Mouse (Mus musculus) stomach, postnatal 0 days (tissue): ENCODE results near the gene Mark3. TPM values are rescaled to one million over a fixed set of nuclear protein-coding genes. Genes with fewer than 3 reads are reported as not detected.

ENCODE experiments used
- ATAC-seq: fragments of 200-750 bp; cut with Nextera tagmentation; 2 replicates; pipeline ENCODE4 v1.8.0; 2017; ENCODE audit not compliant: low FRiP score, low TSS enrichment
- DNase-seq: peaks from one replicate; pipeline ENCODE4 v3.0.0-alpha.2; 2016; ENCODE audit warnings: low spot score
- H3K27ac ChIP-seq: fragments of 300-500 bp; sonication (generic); replicated peaks from 2 replicates; pipeline ENCODE4 v1.5.1; 2014; ENCODE audit warnings: mild to moderate bottlenecking, control low read depth
- H3K27me3 ChIP-seq: fragments of 300-500 bp; sonication (generic); 2 replicates; pipeline ENCODE4 v1.6.1; 2014; ENCODE audit warnings: low read length; ENCODE audit not compliant: control insufficient read depth, insufficient read depth
- H3K36me3 ChIP-seq: fragments of 300-500 bp; sonication (generic); 2 replicates; pipeline ENCODE4 v1.6.1; 2014; ENCODE audit warnings: low read length, mixed read lengths; ENCODE audit not compliant: control insufficient read depth, insufficient read depth
- H3K4me1 ChIP-seq: fragments of 300-500 bp; sonication (generic); replicated peaks from 2 replicates; pipeline ENCODE4 v1.6.1; 2014; ENCODE audit warnings: antibody characterized with exemption; ENCODE audit not compliant: control insufficient read depth, insufficient read depth
- H3K4me2 ChIP-seq: fragments of 300-500 bp; sonication (generic); replicated peaks from 2 replicates; pipeline ENCODE4 v1.6.1; 2014; ENCODE audit warnings: low read depth, mild to moderate bottlenecking, control low read depth, moderate library complexity
- H3K4me3 ChIP-seq: fragments of 300-500 bp; sonication (generic); 2 replicates; pipeline ENCODE4 v1.5.1; 2014; ENCODE audit warnings: low read depth, low read length, control low read depth
- H3K9ac ChIP-seq: fragments of 300-500 bp; sonication (generic); 2 replicates; pipeline ENCODE4 v1.6.1; 2014; ENCODE audit warnings: mild to moderate bottlenecking, low read length, control low read depth, mixed read lengths
- H3K9me3 ChIP-seq: fragments of 300-500 bp; sonication (generic); 2 replicates; pipeline ENCODE4 v1.6.1; 2016; ENCODE audit warnings: low read length; ENCODE audit not compliant: control insufficient read depth
- CTCF ChIP-seq: IDR thresholded peaks from 2 replicates; pipeline ENCODE4 v1.5.1; 2016; ENCODE audit warnings: antibody characterized with exemption, low read depth, mild to moderate bottlenecking, moderate library complexity
- EP300 ChIP-seq: optimal IDR thresholded peaks from 2 replicates; pipeline ENCODE3; 2016; ENCODE audit warnings: antibody characterized with exemption
- WGBS: fragments of 180-500 bp; shearing (Covaris S2); extraction: QIAGEN DNeasy Blood & Tissue Kit; methylation state at CpG from one replicate; pipeline ENCODE4 v1.1.7; 2014; 5-methylcytosine and 5-hydroxymethylcytosine counted together
- polyA plus RNA-seq: library from polyadenylated mRNA; unstranded; fragments of >200 nt; fragmentation: Nextera tagmentation; extraction: Ambion mirVana; gene quantifications from 2 replicates; pipeline ENCODE4 v1.2.1, GENCODE M21; 2015

Gene Mark3
- 15.6 and 18.5 TPM in 2 replicates for polyA plus RNA-seq

GRCm38 (mm10) chr12:111574074-111574886 lies at the start of gene Mark3:
Mark3 (plus strand) TSS chr12:111574523.
- peak within 1 kb of the TSS; percentile 100 for H3K4me3 ChIP-seq
- H3K27me3 ChIP-seq, result no peaks in the 10 kb centered on the region
- peak; percentile 97 for DNase-seq
- H3K4me1 ChIP-seq, result no peaks in the 10 kb centered on the region; the same call in 1 of the 2 replicates
- TF ChIP-seq EP300 (no peak), CTCF (no peak)
- peak within 1 kb of the TSS; percentile 97 for H3K9ac ChIP-seq
- H3K9me3 ChIP-seq, result no peaks in the 10 kb centered on the region
- ATAC-seq, result peak; percentile 98
- H3K36me3 ChIP-seq, result no peaks in the 10 kb centered on the region
- WGBS, result under 1% methylated on average over 57 of the region's 75 CpGs
- H3K27ac ChIP-seq, result peak within 1 kb of the TSS; percentile 96
- H3K4me2 ChIP-seq, result peak within 1 kb of the TSS; percentile 89

GRCm38 (mm10) chr12:111524883-111525282 lies 49.4 kb upstream of the Mark3 start:
- TF ChIP-seq CTCF (no peak), EP300 (no peak)
- WGBS, result 83% methylated on average over 3 of the region's 3 CpGs
- Histone ChIP-seq H3K9me3 (no peaks in the 10 kb centered on the region), H3K27me3 (no peaks in the 10 kb centered on the region), H3K4me1 (no peaks in the 10 kb centered on the region), H3K4me2 (no peak overlapping the region), H3K4me3 (no peak overlapping the region), H3K36me3 (no peaks in the 10 kb centered on the region), H3K27ac (no peak overlapping the region), H3K9ac (no peak overlapping the region)
- ATAC-seq (no peak), DNase-seq (no peak)

GRCm38 (mm10) chr12:111527643-111528281 lies 46.6 kb upstream of the Mark3 start:
- Histone ChIP-seq H3K9me3 (no peaks in the 10 kb centered on the region), H3K27ac (no peak overlapping the region), H3K36me3 (no peaks in the 10 kb centered on the region), H3K4me2 (no peak overlapping the region), H3K4me3 (no peak overlapping the region), H3K4me1 (no peaks in the 10 kb centered on the region), H3K9ac (no peak overlapping the region), H3K27me3 (no peaks in the 10 kb centered on the region)
- 60% methylated on average over 8 of the region's 8 CpGs for WGBS
- no peak for ATAC-seq
- DNase-seq, result no peak
- TF ChIP-seq EP300 (no peak), CTCF (no peak)

- ATAC-seq (no peak), DNase-seq (no peak)
- Histone ChIP-seq H3K9ac (no peak overlapping the region), H3K9me3 (no peaks in the 10 kb centered on the region), H3K4me2 (no peak overlapping the region), H3K4me3 (no peak overlapping the region), H3K27ac (no peak overlapping the region), H3K36me3 (no peaks in the 10 kb centered on the region), H3K4me1 (no peaks in the 10 kb centered on the region), H3K27me3 (no peaks in the 10 kb centered on the region)
- TF ChIP-seq CTCF (no peak), EP300 (no peak)
- WGBS, result 16% methylated on average over 8 of the region's 8 CpGs
These were observed 45.1 kb upstream of the Mark3 start for GRCm38 (mm10) chr12:111529192-111529591.

- no peaks in the 10 kb centered on the region for H3K27me3 ChIP-seq
- peaks cover 3% of the 10 kb centered on the region; the same call in 1 of the 2 replicates for H3K4me1 ChIP-seq
- H3K4me3 ChIP-seq, result no peak overlapping the region
- no peak overlapping the region for H3K9ac ChIP-seq
- no peaks in the 10 kb centered on the region for H3K36me3 ChIP-seq
- ATAC-seq (no peak), DNase-seq (no peak)
- no peak overlapping the region for H3K4me2 ChIP-seq
- no peaks in the 10 kb centered on the region for H3K9me3 ChIP-seq
- no peak overlapping the region for H3K27ac ChIP-seq
- 66% methylated on average over 11 of the region's 11 CpGs for WGBS
- TF ChIP-seq CTCF (no peak), EP300 (no peak)
These were observed 41.1 kb upstream of the Mark3 start for GRCm38 (mm10) chr12:111533096-111533794.
